Mouse (Mus musculus): ENCODE measurements around the gene Cluap1. TPM values are rescaled to one million over a fixed set of nuclear protein-coding genes. Genes with fewer than 3 reads are reported as not detected.

Cluap1 gene
- 37.7 and 38.2 TPM in 2 replicates for polyA plus RNA-seq (2015; fragmentation: Nextera tagmentation; extraction: Ambion mirVana)

DNA sequence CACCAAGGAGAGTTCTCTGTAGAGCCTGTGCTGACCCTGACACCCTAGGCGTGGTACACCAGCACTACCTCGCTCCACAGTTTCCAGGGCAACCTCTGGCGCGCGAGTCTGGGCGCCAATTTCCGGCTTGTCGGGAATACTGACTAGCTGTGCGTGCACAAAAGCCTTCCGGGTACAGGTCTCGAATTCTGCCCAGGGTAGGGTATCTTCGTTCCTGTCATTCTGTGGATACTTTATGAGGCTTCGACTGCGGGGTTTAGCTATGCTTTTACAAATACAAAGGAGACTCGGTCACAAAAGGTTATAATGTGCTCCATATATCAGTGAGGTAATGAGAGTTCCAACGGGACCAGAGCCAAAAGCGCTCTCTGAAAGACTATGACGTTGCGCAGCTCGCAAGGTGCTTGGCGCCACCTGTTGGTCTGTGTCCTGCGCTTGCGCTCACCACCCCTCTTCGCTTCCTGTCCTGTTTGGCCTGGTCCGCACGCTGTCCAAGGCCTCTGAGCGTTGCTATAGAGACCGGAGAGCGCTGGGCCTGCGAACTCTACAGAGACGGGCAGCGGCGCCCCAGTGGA is at the start of gene Cluap1, which contains the start of gene 1700037C18Rik:
Gene Cluap1 (plus strand): TSS at position 265 of the 575 bp plus-strand sequence.
Gene 1700037C18Rik (minus strand): TSS at position 153 of the 575 bp plus-strand sequence.
- ATAC-seq (ENCODE audit: low FRiP score, low read depth): peak; percentile 96
- Histone ChIP-seq H3K27ac (replicated peaks) (peak within 1 kb of the TSS; percentile 82), H3K4me2 (peak within 1 kb of the TSS; percentile 69), H3K9me3 (no peaks in the 10 kb centered on the region), H3K9ac (peak within 1 kb of the TSS; percentile 67), H3K4me3 (peak within 1 kb of the TSS; percentile 60), H3K4me1 (replicated peaks) (peaks cover 16% of the 10 kb centered on the region), H3K36me3 (peaks cover 30% of the 10 kb centered on the region), H3K27me3 (no peaks in the 10 kb centered on the region)
- WGBS: under 1% methylated on average over 33 of the region's 33 CpGs

DNA sequence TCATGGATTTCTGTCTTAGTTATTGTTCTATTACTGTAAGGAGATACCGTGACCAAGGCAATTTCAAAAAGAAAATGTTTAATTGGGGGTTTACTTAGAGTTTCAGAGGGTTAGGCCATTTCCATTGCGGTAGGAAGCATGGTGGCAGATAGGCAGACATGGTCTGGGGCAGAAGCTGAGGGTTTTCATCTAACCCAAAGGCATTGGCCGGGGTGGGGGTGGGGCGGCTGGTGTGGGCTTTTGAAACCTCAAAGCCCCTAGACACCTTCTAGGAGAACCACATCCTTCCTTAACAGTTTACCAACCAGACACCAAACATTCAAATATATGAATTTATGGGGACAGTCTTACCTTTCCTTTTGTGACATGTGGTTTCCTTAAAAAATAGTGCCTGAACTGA is 49.3 kb upstream of the Cluap1 start:
- peaks cover 42% of the 10 kb centered on the region for H3K36me3 ChIP-seq
- 95% methylated on average over 4 of the region's 4 CpGs for WGBS
- no peaks in the 10 kb centered on the region for H3K4me1 ChIP-seq (replicated peaks)
- H3K4me2 ChIP-seq: no peak overlapping the region
- no peaks in the 10 kb centered on the region for H3K9me3 ChIP-seq
- ATAC-seq (ENCODE audit: low FRiP score, low read depth): no peak
- H3K27ac ChIP-seq (replicated peaks): no peak overlapping the region
- H3K9ac ChIP-seq: no peak overlapping the region
- H3K4me3 ChIP-seq: no peak overlapping the region
- no peaks in the 10 kb centered on the region for H3K27me3 ChIP-seq

DNA sequence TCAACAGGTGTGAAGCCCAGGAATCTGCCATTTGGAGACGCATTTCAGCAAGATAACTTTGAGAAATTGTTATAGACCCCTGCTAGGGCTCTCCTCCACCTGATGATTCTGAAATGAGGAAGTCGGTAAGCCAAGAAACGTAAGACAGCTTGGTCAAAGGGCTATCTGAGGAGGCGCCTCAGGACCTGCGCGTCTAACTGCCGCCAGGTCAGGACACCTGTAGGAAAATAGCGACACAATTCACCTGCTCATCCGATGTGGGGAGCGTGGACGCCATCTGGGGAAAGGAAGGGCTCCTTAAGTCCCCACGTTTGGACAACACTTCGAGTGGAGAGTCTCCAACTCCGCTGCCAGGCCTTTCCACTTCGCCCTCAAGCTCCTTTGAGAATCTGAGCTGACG is 36.8 kb upstream of the Cluap1 start:
- H3K9ac ChIP-seq: peak overlapping the region; percentile 64
- ATAC-seq (ENCODE audit: low FRiP score, low read depth): 0 out of 2 replicates have a peak, but pooled peaks have one; percentile 8
- whole genome bisulfite sequencing: 3% methylated on average over 16 of the region's 16 CpGs
- peaks cover 14% of the 10 kb centered on the region for H3K36me3 ChIP-seq
- H3K4me2 ChIP-seq: peak overlapping the region; percentile 79
- H3K27ac ChIP-seq (replicated peaks): peak overlapping the region; percentile 51; the same call in 1 of the 2 replicates
- H3K4me1 ChIP-seq (replicated peaks): peaks cover 22% of the 10 kb centered on the region
- H3K4me3 ChIP-seq: peak overlapping the region; percentile 57
- H3K27me3 ChIP-seq: no peaks in the 10 kb centered on the region
- H3K9me3 ChIP-seq: no peaks in the 10 kb centered on the region

DNA sequence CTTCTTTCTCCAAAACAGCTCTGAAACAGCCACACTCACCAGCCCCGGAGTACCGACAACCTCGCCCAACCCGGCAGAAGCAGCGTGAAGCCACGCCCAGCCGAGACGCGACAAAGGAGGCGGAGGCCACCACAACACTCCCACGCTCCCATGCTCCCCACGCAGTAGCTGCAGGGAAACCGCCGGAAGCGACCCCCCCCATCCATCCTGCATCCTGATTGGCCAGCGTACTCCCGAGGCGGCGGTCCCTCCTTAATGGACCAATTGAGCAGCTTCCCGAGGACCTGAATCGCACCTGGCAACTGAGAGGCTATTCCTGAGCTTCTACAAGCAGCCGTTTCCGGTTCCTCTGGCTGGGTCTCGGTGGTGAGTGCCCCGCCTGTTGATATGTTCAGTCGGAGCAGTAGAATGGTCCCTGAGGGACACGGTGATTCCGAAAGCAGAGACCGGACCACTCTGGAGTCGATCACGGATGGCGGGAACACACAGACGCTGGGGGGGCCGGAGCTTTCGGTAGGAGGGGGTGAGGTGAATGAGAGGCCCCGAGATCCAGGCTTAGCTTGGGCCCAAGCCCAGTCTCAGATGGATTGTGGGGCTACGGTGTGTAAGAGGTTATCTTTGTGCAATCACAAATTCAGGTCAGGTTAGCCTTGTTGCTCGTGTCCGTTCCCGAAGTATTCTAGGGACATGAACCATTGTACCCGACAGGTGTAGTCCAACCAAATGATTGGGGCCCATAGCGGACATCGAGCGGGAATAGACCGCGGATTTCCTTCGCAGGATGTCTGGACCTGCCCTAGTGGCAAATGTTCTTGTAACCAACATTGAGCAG is 36.2 kb upstream of the Cluap1 start, which contains the start of gene Naa60:
Gene Naa60 (plus strand): TSS at position 160 of the 832 bp plus-strand sequence.
- no peaks in the 10 kb centered on the region for H3K9me3 ChIP-seq
- H3K4me3 ChIP-seq: peak within 1 kb of the TSS; percentile 57
- 3% methylated on average over 47 of the region's 47 CpGs for WGBS
- H3K27me3 ChIP-seq: no peaks in the 10 kb centered on the region
- H3K36me3 ChIP-seq: peaks cover 14% of the 10 kb centered on the region
- ATAC-seq (ENCODE audit: low FRiP score, low read depth): peak; percentile 98
- peak within 1 kb of the TSS; percentile 68 for H3K27ac ChIP-seq (replicated peaks)
- H3K4me2 ChIP-seq: peak within 1 kb of the TSS; percentile 79
- H3K9ac ChIP-seq: peak within 1 kb of the TSS; percentile 64
- peaks cover 22% of the 10 kb centered on the region for H3K4me1 ChIP-seq (replicated peaks)

DNA sequence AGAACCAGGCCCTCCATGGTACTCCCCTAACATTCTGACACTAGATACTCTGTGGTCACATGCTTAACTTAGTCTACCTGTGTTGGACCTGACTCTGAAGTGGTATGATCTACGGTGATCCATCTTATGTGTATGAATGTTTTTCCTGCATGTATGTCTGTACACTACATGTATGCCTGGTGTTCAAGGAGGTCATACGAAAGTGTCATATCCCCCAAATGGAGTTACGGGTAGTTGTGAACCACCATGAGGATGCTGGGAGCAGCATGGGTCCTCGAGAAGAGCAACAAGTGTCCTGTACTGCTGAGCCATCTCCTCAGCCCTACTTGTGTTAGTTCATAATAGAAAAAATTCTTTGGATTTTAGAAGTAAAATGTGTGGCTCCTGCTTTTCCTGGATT is 32.3 kb upstream of the Cluap1 start:
- no peak overlapping the region for H3K4me3 ChIP-seq
- peaks cover 17% of the 10 kb centered on the region for H3K4me1 ChIP-seq (replicated peaks)
- 96% methylated on average over 4 of the region's 4 CpGs for WGBS
- H3K27me3 ChIP-seq: no peaks in the 10 kb centered on the region
- peaks cover 12% of the 10 kb centered on the region for H3K36me3 ChIP-seq
- no peak overlapping the region for H3K4me2 ChIP-seq
- no peak overlapping the region for H3K27ac ChIP-seq (replicated peaks)
- H3K9ac ChIP-seq: no peak overlapping the region
- H3K9me3 ChIP-seq: no peaks in the 10 kb centered on the region
- no peak for ATAC-seq (ENCODE audit: low FRiP score, low read depth)

DNA sequence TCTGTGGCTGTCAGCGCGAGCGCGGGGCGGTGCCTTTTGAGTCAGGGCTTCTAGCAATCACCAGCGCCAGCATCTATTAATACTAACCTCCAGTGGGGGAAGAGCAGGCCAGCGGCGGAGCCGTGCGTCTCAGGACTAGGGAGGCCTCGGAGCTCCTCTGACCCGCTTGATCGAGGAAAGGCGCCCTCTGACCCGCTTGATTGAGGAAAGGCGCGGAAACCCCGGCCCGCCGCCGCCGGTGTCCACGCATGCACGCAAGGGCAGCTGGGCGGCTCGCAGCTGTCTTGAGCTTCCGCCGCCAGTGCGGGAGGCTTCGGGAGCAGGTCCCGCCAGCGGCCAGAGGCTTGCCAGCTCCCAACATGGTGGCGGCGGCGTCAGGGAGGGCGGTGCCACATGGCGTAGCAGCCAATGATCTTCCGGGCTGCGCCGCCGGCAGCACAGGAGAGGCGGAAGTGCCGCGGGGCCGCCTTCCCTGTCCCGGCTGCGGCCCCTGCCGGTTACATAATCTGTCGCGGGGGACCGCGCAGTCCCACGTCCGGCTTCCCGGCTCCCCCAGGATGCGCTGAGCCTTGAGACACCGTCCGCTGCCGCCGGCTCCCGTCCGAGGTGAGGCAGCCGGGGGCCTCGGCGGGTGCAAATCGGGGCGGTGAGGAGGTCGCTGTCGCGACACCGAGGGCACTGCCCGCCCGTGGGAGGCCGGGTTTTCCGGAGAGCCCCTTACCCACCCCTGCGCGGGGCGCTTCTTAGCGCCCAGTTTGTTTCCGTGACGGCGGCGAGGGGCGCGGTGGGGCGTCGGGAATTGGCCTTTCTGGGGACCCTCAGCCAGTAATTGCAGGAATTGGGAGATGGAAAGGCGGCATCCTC is 24.2 kb upstream of the Cluap1 start, which contains the start of the genes Zfp597 and Gm20695:
Gene Zfp597 (minus strand): TSS at position 361 of the 864 bp plus-strand sequence.
Gene Gm20695 (plus strand): TSS at position 448 of the 864 bp plus-strand sequence.
- no peaks in the 10 kb centered on the region for H3K9me3 ChIP-seq
- H3K27me3 ChIP-seq: no peaks in the 10 kb centered on the region
- peak; percentile 99 for ATAC-seq (ENCODE audit: low FRiP score, low read depth)
- under 1% methylated on average over 88 of the region's 88 CpGs for WGBS
- H3K4me2 ChIP-seq: peak within 1 kb of the TSS; percentile 71
- H3K9ac ChIP-seq: peak within 1 kb of the TSS; percentile 69
- H3K27ac ChIP-seq (replicated peaks): peak within 1 kb of the TSS; percentile 97
- peaks cover 33% of the 10 kb centered on the region for H3K4me1 ChIP-seq (replicated peaks)
- H3K36me3 ChIP-seq: peaks cover 2% of the 10 kb centered on the region; the same call in 1 of the 2 replicates
- peak within 1 kb of the TSS; percentile 79 for H3K4me3 ChIP-seq

DNA sequence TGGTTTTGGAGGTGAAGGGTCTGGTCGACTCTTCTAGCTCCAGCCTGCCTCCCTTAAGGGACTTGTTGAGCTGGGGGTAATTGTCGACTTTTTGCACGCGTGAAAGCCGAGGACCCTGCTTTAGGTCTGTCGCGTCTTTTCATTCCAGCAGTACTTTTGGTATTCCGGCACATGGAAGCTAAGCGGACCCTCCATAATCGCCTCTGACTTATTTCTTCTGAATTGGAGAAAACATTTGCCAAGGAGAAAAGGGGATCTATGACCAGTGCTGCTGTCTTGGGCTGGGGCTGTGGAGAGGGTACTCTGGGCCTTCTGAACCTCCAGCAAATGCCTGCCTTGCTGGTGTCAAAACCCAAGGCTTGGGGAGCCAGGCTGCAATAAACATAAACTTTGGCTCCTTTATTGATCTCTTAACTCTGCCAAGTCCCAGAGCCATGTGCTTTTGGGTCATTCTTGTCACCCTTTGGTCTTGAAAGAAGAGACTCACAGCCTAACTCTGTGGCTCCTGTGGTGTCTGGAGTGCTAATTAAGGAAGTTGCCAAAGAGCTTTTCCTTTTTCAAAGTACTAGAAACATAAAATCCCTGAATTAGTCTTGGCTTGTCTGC is 23.4 kb upstream of the Cluap1 start:
- 4% methylated on average over 10 of the region's 10 CpGs for WGBS
- Histone ChIP-seq H3K9ac (peak overlapping the region; percentile 69), H3K27me3 (no peaks in the 10 kb centered on the region), H3K36me3 (no peaks in the 10 kb centered on the region), H3K9me3 (no peaks in the 10 kb centered on the region), H3K4me2 (peak overlapping the region; percentile 71), H3K4me3 (peak overlapping the region; percentile 79), H3K4me1 (replicated peaks) (peaks cover 33% of the 10 kb centered on the region), H3K27ac (replicated peaks) (peak overlapping the region; percentile 97)
- 0 out of 2 replicates have a peak, but pooled peaks have one; percentile 0 for ATAC-seq (ENCODE audit: low FRiP score, low read depth)

DNA sequence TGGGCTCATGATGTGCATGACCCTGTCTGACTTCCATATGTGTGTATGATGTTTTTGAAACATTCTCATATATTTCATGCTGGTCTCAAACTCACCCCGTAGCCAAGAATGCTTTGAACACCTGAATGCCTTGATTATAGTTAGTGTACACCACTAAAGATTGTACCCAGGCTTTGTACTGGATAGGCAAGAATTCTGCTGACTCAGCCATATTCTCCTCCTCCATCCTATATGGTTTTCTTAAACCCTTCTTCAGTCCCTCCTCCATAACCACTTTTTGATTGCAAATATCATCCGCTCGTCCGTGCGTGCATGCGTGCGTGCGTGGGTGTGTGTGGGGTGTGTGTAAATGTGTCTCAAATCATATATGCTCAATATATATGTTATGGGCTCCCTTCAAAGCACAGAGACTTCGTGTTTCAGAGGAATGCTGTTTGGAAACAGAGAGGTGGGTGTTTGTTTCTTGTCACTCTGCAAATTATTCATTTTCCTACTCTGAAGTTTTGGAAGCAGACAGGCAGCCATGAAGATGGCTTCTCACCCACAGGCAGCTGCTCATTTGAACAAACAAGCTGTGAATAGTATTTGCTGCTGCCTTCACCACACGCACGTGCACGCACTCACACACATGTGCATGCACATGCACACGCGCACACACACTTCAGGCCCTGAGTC is 16.8 kb upstream of the Cluap1 start:
- Histone ChIP-seq H3K4me1 (replicated peaks) (0 out of 2 replicates have a peak, but pooled peaks cover 4% of the 10 kb centered on the region), H3K9me3 (no peaks in the 10 kb centered on the region), H3K4me3 (no peak overlapping the region), H3K36me3 (peaks cover 10% of the 10 kb centered on the region), H3K4me2 (no peak overlapping the region), H3K27me3 (no peaks in the 10 kb centered on the region), H3K9ac (no peak overlapping the region), H3K27ac (replicated peaks) (no peak overlapping the region)
- 95% methylated on average over 14 of the region's 14 CpGs for WGBS
- ATAC-seq (ENCODE audit: low FRiP score, low read depth): no peak

DNA sequence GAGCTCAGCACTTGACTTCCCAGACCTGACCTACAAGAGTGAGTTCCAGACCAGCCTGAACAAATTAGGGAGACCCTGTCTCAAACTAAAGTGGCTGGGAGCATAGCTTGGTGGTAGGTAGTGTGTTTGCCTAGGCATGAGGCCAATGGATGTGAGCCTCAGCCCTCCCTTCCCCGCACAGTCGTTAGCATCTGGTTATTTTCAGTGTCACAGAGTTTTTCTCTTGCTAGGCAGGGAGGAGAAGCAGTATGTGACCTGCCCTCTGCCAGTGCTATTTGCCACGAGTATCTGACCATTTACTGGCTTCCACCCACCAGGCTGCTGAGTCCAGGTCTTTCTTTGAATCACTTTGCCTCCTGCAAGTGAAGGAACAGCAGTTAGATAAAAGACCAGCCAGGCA is 14.9 kb upstream of the Cluap1 start:
- no peak overlapping the region for H3K9ac ChIP-seq
- no peak overlapping the region for H3K4me2 ChIP-seq
- H3K9me3 ChIP-seq: no peaks in the 10 kb centered on the region
- no peaks in the 10 kb centered on the region for H3K27me3 ChIP-seq
- no peak for ATAC-seq (ENCODE audit: low FRiP score, low read depth)
- H3K36me3 ChIP-seq: peaks cover 28% of the 10 kb centered on the region
- no peaks in the 10 kb centered on the region for H3K4me1 ChIP-seq (replicated peaks)
- no peak overlapping the region for H3K27ac ChIP-seq (replicated peaks)
- no peak overlapping the region for H3K4me3 ChIP-seq
- 80% methylated on average over 3 of the region's 3 CpGs for WGBS

DNA sequence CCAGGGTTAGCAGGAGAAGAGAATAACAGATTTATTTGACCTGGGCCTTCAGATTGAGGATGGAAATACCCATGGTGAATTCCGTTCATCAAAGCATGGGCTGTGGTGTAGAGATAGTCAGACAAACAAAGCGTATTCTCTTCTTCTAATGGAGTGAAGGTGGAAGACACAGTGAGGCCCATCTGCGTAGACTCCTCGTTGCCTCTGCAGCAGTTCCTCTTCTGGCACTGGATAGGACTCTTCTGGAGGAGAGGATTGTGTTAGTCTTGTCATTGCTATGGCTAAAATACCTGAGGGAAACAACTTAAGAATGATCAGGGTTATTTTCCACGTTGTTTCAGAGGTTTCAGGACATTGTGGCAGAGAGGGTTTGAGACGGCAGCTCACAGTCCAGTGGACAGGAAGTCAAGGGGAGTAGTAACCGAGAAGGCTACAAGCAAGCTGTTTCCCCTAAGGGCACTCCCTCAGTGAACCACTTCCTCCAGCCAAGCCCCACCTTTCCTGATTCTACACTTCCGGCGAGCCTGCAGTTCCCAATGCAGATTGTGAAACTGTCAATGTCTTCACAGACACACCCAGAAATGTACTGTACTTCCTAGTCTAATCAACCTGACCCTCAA is 13.3 kb upstream of the Cluap1 start:
- H3K4me1 ChIP-seq (replicated peaks): no peaks in the 10 kb centered on the region
- H3K9ac ChIP-seq: no peak overlapping the region
- no peak overlapping the region for H3K4me2 ChIP-seq
- H3K4me3 ChIP-seq: no peak overlapping the region
- H3K36me3 ChIP-seq: peaks cover 44% of the 10 kb centered on the region
- no peaks in the 10 kb centered on the region for H3K27me3 ChIP-seq
- WGBS: 89% methylated on average over 9 of the region's 9 CpGs
- H3K9me3 ChIP-seq: no peaks in the 10 kb centered on the region
- H3K27ac ChIP-seq (replicated peaks): peak overlapping the region; percentile 28; the same call in 1 of the 2 replicates
- no peak for ATAC-seq (ENCODE audit: low FRiP score, low read depth)
